Mouse (Mus musculus): ENCODE data around the gene Rfc5.
"Not testable (repeated sequence)": the region's sequence is repeated elsewhere in the genome, so short reads cannot be mapped to it uniquely, and the experiment has no call there.

Rfc5 gene

DNA sequence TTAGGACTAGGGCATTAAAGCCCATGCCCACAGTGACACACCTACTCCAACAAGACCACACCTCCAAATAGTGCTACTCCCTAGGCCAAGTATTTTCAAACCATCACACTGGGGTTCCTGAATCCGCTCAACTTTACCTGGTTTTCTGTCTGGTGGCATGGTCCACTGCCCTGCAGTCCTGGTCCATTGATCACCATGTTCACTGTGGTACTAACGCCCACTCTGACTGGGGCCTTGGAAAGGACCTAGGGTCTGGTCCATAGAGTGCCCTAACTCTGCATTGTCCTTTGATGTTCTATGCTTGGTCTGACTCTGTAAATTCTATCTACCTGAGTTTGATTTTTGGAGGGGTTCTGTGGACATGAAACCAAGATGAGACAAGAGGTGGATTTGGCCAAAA is 41.0 kb downstream of the Rfc5 start:
- in situ Hi-C loops (cut with MboI), result no loop called here

- in situ Hi-C loops (cut with MboI), result no loop called here
These were observed 41.8 kb downstream of the Rfc5 start for GRCm38 (mm10) chr5:117347011-117347410.

DNA sequence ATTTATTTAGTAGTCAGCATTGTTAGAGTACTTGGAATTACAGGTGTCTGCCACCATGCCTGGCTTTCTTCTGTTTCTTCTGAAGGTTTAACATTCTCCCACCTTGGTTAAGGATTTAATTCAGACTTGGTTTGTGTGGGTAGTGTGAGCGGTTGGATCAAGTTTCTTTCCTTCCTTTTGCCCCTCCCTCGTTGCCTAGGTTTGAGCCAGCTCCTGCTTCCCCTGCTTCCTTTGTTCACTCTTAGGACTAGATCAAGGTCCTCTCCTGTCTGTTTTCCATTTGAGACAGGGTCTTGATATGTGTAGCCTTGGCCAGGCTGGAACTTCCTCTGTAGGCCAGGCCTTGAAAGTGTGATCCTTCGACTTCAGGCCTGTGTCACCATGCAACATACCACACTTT is 42.6 kb downstream of the Rfc5 start:
- in situ Hi-C loops (cut with MboI), result no loop called here

- in situ Hi-C loops (cut with MboI), result no loop called here
These were observed 43.3 kb downstream of the Rfc5 start for GRCm38 (mm10) chr5:117345432-117345976.

- in situ Hi-C loops (cut with MboI), result not testable (repeated sequence)
These were observed 44.4 kb downstream of the Rfc5 start for GRCm38 (mm10) chr5:117344496-117344895.

DNA sequence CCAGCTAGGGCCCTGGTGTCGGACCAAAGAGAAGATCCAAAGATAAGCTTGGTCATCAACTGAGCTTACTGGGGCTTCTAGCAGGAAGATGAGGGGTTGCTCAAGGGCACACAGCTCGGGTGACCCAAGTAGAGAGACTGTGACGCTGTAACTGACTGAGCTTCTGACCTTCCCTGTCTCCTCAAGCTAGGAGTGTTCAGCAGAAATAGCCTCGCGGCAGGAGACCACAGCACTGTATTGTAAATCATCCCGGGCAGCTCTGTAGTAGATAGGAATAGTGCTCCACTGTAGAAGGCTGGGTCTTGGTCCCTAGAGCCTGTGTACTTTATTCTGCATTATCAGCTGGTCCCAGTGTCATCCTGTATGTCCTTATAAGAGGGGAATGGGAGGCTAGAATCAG is 47.0 kb downstream of the Rfc5 start:
- in situ Hi-C loops (cut with MboI), result no loop called here

GRCm38 (mm10) chr5:117340081-117340480 is 48.8 kb downstream of the Rfc5 start:
- in situ Hi-C loops (cut with MboI), result no loop called here

DNA sequence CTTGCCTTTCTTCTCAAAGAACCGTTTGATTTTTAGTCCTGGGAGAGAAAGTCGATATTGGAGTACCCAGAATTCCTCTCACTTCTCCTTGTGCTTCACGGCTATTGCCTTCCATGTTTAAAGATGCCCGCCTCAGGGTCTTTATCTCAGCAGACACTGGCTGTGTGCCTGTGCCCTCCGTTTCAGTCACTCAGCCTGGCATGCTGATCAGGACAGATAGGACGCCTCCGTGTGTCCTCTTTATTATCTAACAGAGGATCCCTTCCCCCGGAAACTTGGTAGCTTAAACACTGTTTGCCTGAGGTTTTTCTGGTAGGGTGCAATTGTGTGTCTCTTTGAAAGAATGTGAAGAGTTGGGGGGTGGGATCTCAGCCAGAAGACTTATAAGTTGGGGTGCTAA is 50.3 kb downstream of the Rfc5 start:
- in situ Hi-C loops (cut with MboI), result no loop called here

- in situ Hi-C loops (cut with MboI), result no loop called here
These were observed 50.8 kb downstream of the Rfc5 start for GRCm38 (mm10) chr5:117337999-117338398.

DNA sequence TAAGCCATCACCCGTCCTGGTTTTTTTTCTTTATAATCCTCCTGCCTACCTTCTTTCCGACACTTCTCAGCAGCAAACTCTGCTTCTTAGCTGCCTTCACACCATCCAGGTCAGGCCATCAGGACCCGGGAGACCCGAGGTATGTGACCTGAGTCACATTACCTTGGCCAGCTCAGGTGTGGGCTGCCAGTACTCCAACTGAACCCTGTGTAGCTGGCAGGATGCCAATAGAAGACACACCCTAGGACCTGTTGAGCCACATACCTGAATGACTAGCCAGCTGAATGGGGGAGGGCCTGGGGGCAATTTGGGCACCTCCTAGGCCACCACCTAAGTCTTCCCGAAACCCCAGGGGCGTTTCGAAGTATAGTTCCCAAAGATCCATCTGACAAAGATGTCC is 58.4 kb downstream of the Rfc5 start:
- in situ Hi-C loops (cut with MboI), result no loop called here

All from mature B cell (primary cell).